Mouse (Mus musculus) brain, embryonic 14.5 days (tissue): ENCODE measurements at regions not wholly inside any gene's neighbourhood (a gene's known extent, or its start where the extent isn't known, plus 50 kb on each side); places are given as distances from the start of the nearest gene placed in this dataset.

Source experiments
- DNase-seq: peaks from one replicate; pipeline ENCODE4 v3.0.0-alpha.2; 2011; ENCODE audit warnings: low read depth
- CTCF ChIP-seq: fragments of 200-500 bp; IDR thresholded peaks from 2 replicates; pipeline ENCODE4 v1.5.1; 2012; ENCODE audit warnings: inconsistent platforms, mild to moderate bottlenecking, moderate library complexity, borderline replicate concordance; ENCODE audit not compliant: insufficient read depth, insufficient read length; ENCODE audit errors: extremely low read depth
- POLR2A ChIP-seq: fragments of 200-500 bp; IDR thresholded peaks from 2 replicates; pipeline ENCODE4 v1.6.1; 2012; ENCODE audit warnings: mild to moderate bottlenecking, inconsistent platforms, borderline replicate concordance; ENCODE audit not compliant: poor library complexity, insufficient read depth, insufficient read length, severe bottlenecking; ENCODE audit errors: extremely low read depth

GRCm38 (mm10) chr1:61402339-61402738 is 236.3 kb upstream of the Pard3b start:
- no peak for DNase-seq
- no peak for TF ChIP-seq CTCF
- TF ChIP-seq POLR2A: no peak

- no peak for TF ChIP-seq CTCF
- TF ChIP-seq POLR2A: no peak
- peak; percentile 72 for DNase-seq
Observed at GRCm38 (mm10) chr1:61407201-61407600, 231.4 kb upstream of the Pard3b start.

- peak; percentile 61 for DNase-seq
- TF ChIP-seq CTCF (no peak), POLR2A (no peak)
Observed at GRCm38 (mm10) chr1:61414772-61415171, 223.9 kb upstream of the Pard3b start.

- TF ChIP-seq POLR2A: no peak
- TF ChIP-seq CTCF: no peak
- peak; percentile 48 for DNase-seq
Observed at GRCm38 (mm10) chr1:61415426-61416195, 223.0 kb upstream of the Pard3b start.

- TF ChIP-seq POLR2A: no peak
- no peak for TF ChIP-seq CTCF
- no peak for DNase-seq
Observed at GRCm38 (mm10) chr1:61418396-61418795, 220.2 kb upstream of the Pard3b start.

- DNase-seq: peak; percentile 39
- no peak for TF ChIP-seq POLR2A
- no peak for TF ChIP-seq CTCF
Observed at GRCm38 (mm10) chr1:61419839-61420238, 218.8 kb upstream of the Pard3b start.

- no peak for DNase-seq
- TF ChIP-seq CTCF (no peak), POLR2A (no peak)
Observed at GRCm38 (mm10) chr1:61423253-61423652, 215.4 kb upstream of the Pard3b start.

- TF ChIP-seq POLR2A (no peak), CTCF (no peak)
- DNase-seq: no peak
Observed at GRCm38 (mm10) chr1:61428706-61429501, 209.7 kb upstream of the Pard3b start.

- peak; percentile 52 for DNase-seq
- no peak for TF ChIP-seq CTCF
- no peak for TF ChIP-seq POLR2A
Observed at GRCm38 (mm10) chr1:61437603-61438002, 201.0 kb upstream of the Pard3b start.

- no peak for TF ChIP-seq CTCF
- no peak for DNase-seq
Observed at GRCm38 (mm10) chr1:61461435-61461834, 177.2 kb upstream of the Pard3b start.

- peak; percentile 27 for DNase-seq
Observed at GRCm38 (mm10) chr1:61470617-61471214, 167.9 kb upstream of the Pard3b start.

More at GRCm38 (mm10) chr1:61470617-61471214, 167.9 kb upstream of the Pard3b start:
- TF ChIP-seq POLR2A: no peak
- TF ChIP-seq CTCF: no peak
